Mouse (Mus musculus): ENCODE measurements around the gene Nfam1. TPM values are rescaled to one million over a fixed set of nuclear protein-coding genes. Genes with fewer than 3 reads are reported as not detected.

Gene Nfam1
- total and polyA plus RNA-seq, 3 experiments: 7.4 to 10.5 TPM; not detected in 1

GRCm38 (mm10) chr15:82979531-82979930, 53.6 kb downstream of the Nfam1 start:
- no peak for DNase-seq (ENCODE audit: low read depth, low spot score)
- TF ChIP-seq USF2 (IDR thresholded peaks at IDR 0.05; ENCODE audit: borderline replicate concordance in 1 of 2, insufficient read depth in 1 of 2, low read depth in 1 of 2, low read length in 2 of 2) (no peak), HCFC1 (IDR thresholded peaks at IDR 0.05; ENCODE audit: low read depth, low read length) (no peak), CTCF (IDR thresholded peaks at IDR 0.05 in 2 of 3, conservative IDR thresholded peaks at IDR 0.05 in 1 of 3; ENCODE audit: control insufficient read depth in 1 of 3, insufficient read depth in 1 of 3, low read depth in 2 of 3, low read length in 3 of 3, poor library complexity in 1 of 3, severe bottlenecking in 1 of 3) (no peak), KAT2A (conservative IDR thresholded peaks at IDR 0.05; ENCODE audit: low read depth, low read length) (no peak), POLR2AphosphoS5 (IDR thresholded peaks at IDR 0.05; ENCODE audit: borderline replicate concordance, low read depth, low read length) (no peak), TAL1 (IDR thresholded peaks at IDR 0.05; ENCODE audit: low read length) (no peak), POLR2A (IDR thresholded peaks at IDR 0.05; ENCODE audit: control insufficient read depth in 1 of 2, insufficient read depth in 1 of 2, low read depth in 1 of 2, low read length in 2 of 2, poor library complexity in 1 of 2) (no peak), ZNF384 (IDR thresholded peaks at IDR 0.05; ENCODE audit: low read depth, low read length) (no peak), GATA1 (IDR thresholded peaks at IDR 0.05; ENCODE audit: low read depth, low read length) (no peak), ELF1 (IDR thresholded peaks at IDR 0.05; ENCODE audit: low read depth, low read length) (no peak)
- no peak overlapping the region for H3K4me3 ChIP-seq (ENCODE audit: control insufficient read depth in 1 of 2, insufficient read depth in 1 of 2, low read depth in 2 of 2, low read length in 2 of 2)
- no peak overlapping the region for H3K27ac ChIP-seq (ENCODE audit: control insufficient read depth, low read depth, low read length)
- H3K9ac ChIP-seq (ENCODE audit: control insufficient read depth, low read depth, low read length, poor library complexity, severe bottlenecking): no peak overlapping the region
- H3K27me3 ChIP-seq (ENCODE audit: control insufficient read depth in 1 of 2, insufficient read depth in 2 of 2, low read length in 2 of 2): peaks cover 3 to 10% of the 10 kb centered on the region in 2 experiments; a peak in 2 of 4 replicates
- no peaks in the 10 kb centered on the region for H3K4me1 ChIP-seq (ENCODE audit: control insufficient read depth in 1 of 2, insufficient read depth in 2 of 2, low read length in 2 of 2)
- no peaks in the 10 kb centered on the region for H3K36me3 ChIP-seq (ENCODE audit: control insufficient read depth in 1 of 2, insufficient read depth in 2 of 2, low read length in 2 of 2)
- H3K9me3 ChIP-seq (replicated peaks; ENCODE audit: insufficient read depth, low read length): no peaks in the 10 kb centered on the region
- no peaks in the 10 kb centered on the region for H3K79me2 ChIP-seq (ENCODE audit: control insufficient read depth, insufficient read depth, low read length, poor library complexity)

GRCm38 (mm10) chr15:82974471-82974870, 58.6 kb downstream of the Nfam1 start:
- no peak for DNase-seq (ENCODE audit: low read depth, low spot score)

GRCm38 (mm10) chr15:82969206-82969721, 63.8 kb downstream of the Nfam1 start:
- Histone ChIP-seq H3K27me3 (ENCODE audit: control insufficient read depth in 1 of 2, insufficient read depth in 2 of 2, low read length in 2 of 2) (no peaks in the 10 kb centered on the region), H3K4me3 (ENCODE audit: control insufficient read depth in 1 of 2, insufficient read depth in 1 of 2, low read depth in 2 of 2, low read length in 2 of 2) (no peak overlapping the region), H3K9ac (ENCODE audit: control insufficient read depth, low read depth, low read length, poor library complexity, severe bottlenecking) (no peak overlapping the region), H3K4me1 (ENCODE audit: control insufficient read depth in 1 of 2, insufficient read depth in 2 of 2, low read length in 2 of 2) (no peaks in the 10 kb centered on the region), H3K9me3 (replicated peaks; ENCODE audit: insufficient read depth, low read length) (no peaks in the 10 kb centered on the region), H3K36me3 (ENCODE audit: control insufficient read depth in 1 of 2, insufficient read depth in 2 of 2, low read length in 2 of 2) (no peaks in the 10 kb centered on the region), H3K27ac (ENCODE audit: control insufficient read depth, low read depth, low read length) (no peak overlapping the region), H3K79me2 (ENCODE audit: control insufficient read depth, insufficient read depth, low read length, poor library complexity) (no peaks in the 10 kb centered on the region)
- no peak for DNase-seq (ENCODE audit: low read depth, low spot score)
- TF ChIP-seq UBTF (IDR thresholded peaks at IDR 0.05; ENCODE audit: borderline replicate concordance, insufficient read depth, low read depth, low read length) (no peak), TCF12 (IDR thresholded peaks at IDR 0.05; ENCODE audit: low read depth, low read length) (no peak)

More at GRCm38 (mm10) chr15:82974471-82974870, 58.6 kb downstream of the Nfam1 start:
- Histone ChIP-seq H3K36me3 (ENCODE audit: control insufficient read depth in 1 of 2, insufficient read depth in 2 of 2, low read length in 2 of 2) (no peaks in the 10 kb centered on the region), H3K27ac (ENCODE audit: control insufficient read depth, low read depth, low read length) (no peak overlapping the region), H3K9me3 (replicated peaks; ENCODE audit: insufficient read depth, low read length) (no peaks in the 10 kb centered on the region), H3K9ac (ENCODE audit: control insufficient read depth, low read depth, low read length, poor library complexity, severe bottlenecking) (no peak overlapping the region), H3K27me3 (ENCODE audit: control insufficient read depth in 1 of 2, insufficient read depth in 2 of 2, low read length in 2 of 2) (peaks cover 3% of the 10 kb centered on the region in 2 experiments; a peak in 1 of 4 replicates), H3K79me2 (ENCODE audit: control insufficient read depth, insufficient read depth, low read length, poor library complexity) (no peaks in the 10 kb centered on the region), H3K4me3 (ENCODE audit: control insufficient read depth in 1 of 2, insufficient read depth in 1 of 2, low read depth in 2 of 2, low read length in 2 of 2) (no peak overlapping the region), H3K4me1 (ENCODE audit: control insufficient read depth in 1 of 2, insufficient read depth in 2 of 2, low read length in 2 of 2) (no peaks in the 10 kb centered on the region)
- TF ChIP-seq SMC3 (IDR thresholded peaks at IDR 0.05; ENCODE audit: low read depth, low read length) (no peak), MAZ (IDR thresholded peaks at IDR 0.05; ENCODE audit: low read depth, low read length) (no peak), USF2 (IDR thresholded peaks at IDR 0.05; ENCODE audit: borderline replicate concordance in 1 of 2, insufficient read depth in 1 of 2, low read depth in 1 of 2, low read length in 2 of 2) (no peak)
